Mouse (Mus musculus) thymus, adult 2 months (tissue): ENCODE results near the gene Slc30a6. TPM values are rescaled to one million over a fixed set of nuclear protein-coding genes. Genes with fewer than 3 reads are reported as not detected.

Source experiments
- DNase-seq: peaks from one replicate; pipeline ENCODE4 v3.0.0; 2021
- H3K27ac ChIP-seq: fragments of 200-500 bp; 2 replicates; pipeline ENCODE4 v1.5.1; 2012; ENCODE audit warnings: low read length, control low read depth; ENCODE audit not compliant: control insufficient read depth, insufficient read depth
- H3K27me3 ChIP-seq: fragments of 200-500 bp; 2 replicates; pipeline ENCODE4 v1.6.1; 2012; ENCODE audit warnings: mild to moderate bottlenecking, low read length, moderate library complexity, mixed read lengths; ENCODE audit not compliant: control insufficient read depth, insufficient read depth
- H3K36me3 ChIP-seq: fragments of 200-500 bp; 2 replicates; pipeline ENCODE4 v1.6.1; 2012; ENCODE audit warnings: mild to moderate bottlenecking, low read length, moderate library complexity; ENCODE audit not compliant: control insufficient read depth, insufficient read depth
- H3K4me1 ChIP-seq: fragments of 200-500 bp; replicated peaks from 2 replicates; pipeline ENCODE4 v1.6.1; 2012; ENCODE audit warnings: low read length; ENCODE audit not compliant: control insufficient read depth, insufficient read depth
- H3K4me3 ChIP-seq: fragments of 200-500 bp; 2 replicates; pipeline ENCODE4 v1.5.1; 2012; ENCODE audit warnings: mild to moderate bottlenecking, low read length, control low read depth, moderate library complexity; ENCODE audit not compliant: control insufficient read depth, insufficient read depth
- CTCF ChIP-seq: fragments of 200-500 bp; IDR thresholded peaks from 2 replicates; pipeline ENCODE4 v1.5.1; 2012; ENCODE audit warnings: mild to moderate bottlenecking, control low read depth, low read length, moderate library complexity, borderline replicate concordance; ENCODE audit not compliant: control insufficient read depth, poor library complexity, insufficient read depth; ENCODE audit errors: extremely low read depth
- POLR2A ChIP-seq: fragments of 200-500 bp; IDR thresholded peaks from 2 replicates; pipeline ENCODE4 v1.6.1; 2012; ENCODE audit warnings: mild to moderate bottlenecking, low read length, control low read depth, moderate library complexity; ENCODE audit not compliant: control insufficient read depth, poor library complexity, insufficient read depth; ENCODE audit errors: extremely low read depth
- WGBS: fragments of 180-500 bp; shearing (Covaris S2); methylation state at CpG from one replicate; pipeline ENCODE4 v1.1.7; 2018; 5-methylcytosine and 5-hydroxymethylcytosine counted together
- polyA plus RNA-seq: library from polyadenylated mRNA; depleted of rRNA; stranded (reverse); fragments of >200 nt; gene quantifications from 2 replicates; pipeline ENCODE4 v1.2.3, GENCODE M21; 2012

Gene Slc30a6
- polyA plus RNA-seq, 1 experiment = 26.4 TPM

DNA sequence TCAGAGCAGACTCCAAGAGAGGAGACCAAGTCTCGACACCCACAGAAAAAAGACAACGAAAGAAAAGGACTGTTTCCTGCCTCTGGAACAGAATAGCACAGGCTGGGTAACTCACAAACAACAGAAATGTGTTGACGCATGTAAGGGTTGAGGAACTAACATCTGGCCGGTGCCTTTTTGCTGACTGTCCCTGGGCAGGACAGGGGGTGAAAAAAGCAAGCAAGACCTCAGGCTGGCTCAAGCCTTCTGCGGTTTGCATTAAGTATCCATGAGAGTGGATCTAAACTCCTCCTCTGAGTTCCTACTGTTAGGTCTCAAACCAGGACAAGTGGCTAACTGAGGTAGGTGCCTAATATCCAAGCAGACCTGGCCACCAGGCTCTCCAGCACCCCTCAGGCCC, 37.2 kb downstream of the Slc30a6 start:
- Histone ChIP-seq H3K4me3 (no peak overlapping the region), H3K27ac (no peak overlapping the region), H3K36me3 (no peaks in the 10 kb centered on the region), H3K27me3 (no peaks in the 10 kb centered on the region), H3K4me1 (no peaks in the 10 kb centered on the region)
- no peak for TF ChIP-seq POLR2A
- TF ChIP-seq CTCF = no peak
- DNase-seq = no peak
- 90% methylated on average over 5 of the region's 5 CpGs for WGBS

DNA sequence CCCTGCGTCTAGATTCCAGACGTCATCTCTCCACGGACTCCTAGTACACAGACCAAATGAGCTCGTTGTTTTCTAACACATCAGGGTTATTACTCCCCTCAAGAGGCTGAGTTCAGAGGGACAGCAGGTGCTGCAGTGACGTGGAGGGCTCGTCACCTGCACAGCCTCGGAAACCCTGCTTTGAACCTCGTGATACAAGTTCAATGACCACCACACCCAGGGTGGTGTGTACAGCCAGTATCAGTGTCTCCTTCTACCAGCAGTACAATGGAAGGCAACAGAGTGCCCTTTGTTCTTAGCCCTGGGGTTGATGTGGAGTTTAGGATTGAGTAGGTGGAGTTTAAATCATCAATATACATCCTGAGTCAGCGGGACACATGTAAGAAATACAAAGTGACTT, 42.4 kb downstream of the Slc30a6 start:
- Histone ChIP-seq H3K27ac (no peak overlapping the region), H3K4me3 (no peak overlapping the region), H3K27me3 (no peaks in the 10 kb centered on the region), H3K36me3 (no peaks in the 10 kb centered on the region), H3K4me1 (no peaks in the 10 kb centered on the region)
- TF ChIP-seq POLR2A = no peak
- no peak for TF ChIP-seq CTCF
- no peak for DNase-seq
- 93% methylated on average over 9 of the region's 9 CpGs for WGBS

DNA sequence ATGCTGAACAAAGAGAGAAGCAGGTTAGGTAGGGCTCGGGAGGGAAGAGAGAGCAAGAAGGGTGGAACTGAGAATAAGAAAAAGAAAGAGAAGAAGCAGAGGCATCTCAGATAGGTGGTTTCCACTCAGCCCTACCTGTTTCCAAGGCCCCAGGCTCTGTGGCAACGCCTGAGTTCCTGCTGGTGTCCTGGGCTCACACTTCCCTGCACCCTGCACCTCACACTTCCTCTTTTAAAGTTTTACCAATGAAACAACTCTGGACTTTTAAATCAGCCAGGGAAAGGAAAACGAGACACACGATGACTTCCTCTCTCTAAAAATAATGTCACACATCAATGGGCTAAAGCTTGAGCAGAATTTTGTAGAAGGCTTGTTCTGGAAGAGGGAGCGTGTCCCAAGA, 45.1 kb downstream of the Slc30a6 start:
- no peaks in the 10 kb centered on the region for H3K36me3 ChIP-seq
- no peak overlapping the region for H3K4me3 ChIP-seq

GRCm38 (mm10) chr17:74449776-74450175, 54.4 kb downstream of the Slc30a6 start:
- no peaks in the 10 kb centered on the region for H3K4me1 ChIP-seq
- TF ChIP-seq CTCF (no peak), POLR2A (no peak)
- WGBS = 93% methylated on average over 10 of the region's 10 CpGs
- H3K36me3 ChIP-seq = no peaks in the 10 kb centered on the region
- DNase-seq = no peak
- H3K4me3 ChIP-seq = no peak overlapping the region
- no peak overlapping the region for H3K27ac ChIP-seq
- H3K27me3 ChIP-seq = no peaks in the 10 kb centered on the region

More for the DNA sequence above, 45.1 kb downstream of the Slc30a6 start:
- no peaks in the 10 kb centered on the region for H3K4me1 ChIP-seq
- TF ChIP-seq CTCF (no peak), POLR2A (no peak)
- no peaks in the 10 kb centered on the region for H3K27me3 ChIP-seq
- H3K27ac ChIP-seq = no peak overlapping the region
- no peak for DNase-seq
- WGBS = 19% methylated on average over 5 of the region's 5 CpGs

GRCm38 (mm10) chr17:74453928-74454327, 58.5 kb downstream of the Slc30a6 start:
- 83% methylated on average over 3 of the region's 3 CpGs for WGBS
- Histone ChIP-seq H3K4me3 (no peak overlapping the region), H3K27ac (no peak overlapping the region), H3K36me3 (no peaks in the 10 kb centered on the region), H3K27me3 (no peaks in the 10 kb centered on the region), H3K4me1 (no peaks in the 10 kb centered on the region)
- TF ChIP-seq POLR2A (no peak), CTCF (no peak)
- DNase-seq = no peak

- DNase-seq = no peak
- TF ChIP-seq POLR2A = no peak
- TF ChIP-seq CTCF = no peak
- Histone ChIP-seq H3K4me1 (0 out of 2 replicates have a peak, but pooled peaks cover 2% of the 10 kb centered on the region), H3K36me3 (no peaks in the 10 kb centered on the region), H3K27me3 (no peaks in the 10 kb centered on the region), H3K4me3 (no peak overlapping the region), H3K27ac (no peak overlapping the region)
- 85% methylated on average over 1 of the region's 1 CpGs for WGBS
These were observed 59.3 kb downstream of the Slc30a6 start for GRCm38 (mm10) chr17:74454660-74455059.

DNA sequence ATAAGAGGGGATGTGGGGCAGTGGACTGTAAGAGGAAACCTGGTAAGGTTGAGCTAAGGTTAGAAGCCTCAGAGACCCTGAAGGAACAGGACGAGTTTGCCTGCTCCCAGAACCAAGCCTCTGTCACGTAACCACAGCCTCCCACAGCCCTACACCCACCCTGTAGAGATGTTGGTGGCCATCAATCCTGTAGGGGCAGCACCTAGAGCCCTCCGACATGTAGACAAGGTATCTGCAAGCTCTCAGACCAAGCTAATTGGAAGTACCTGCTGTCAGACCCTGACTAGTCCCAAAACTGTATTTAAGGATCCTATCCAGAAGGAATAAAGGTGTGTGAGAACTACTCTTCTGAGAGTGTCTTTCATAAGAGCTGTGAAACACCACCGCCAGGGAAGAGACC, 60.0 kb downstream of the Slc30a6 start:
- H3K36me3 ChIP-seq = no peaks in the 10 kb centered on the region
- no peaks in the 10 kb centered on the region for H3K27me3 ChIP-seq
- 91% methylated on average over 4 of the region's 4 CpGs for WGBS
- H3K4me1 ChIP-seq = 0 out of 2 replicates have a peak, but pooled peaks cover 2% of the 10 kb centered on the region
- no peak overlapping the region for H3K27ac ChIP-seq
- no peak for DNase-seq
- H3K4me3 ChIP-seq = no peak overlapping the region
- TF ChIP-seq POLR2A (no peak), CTCF (no peak)
